Mouse (Mus musculus): ENCODE measurements around the gene March5. TPM values are rescaled to one million over a fixed set of nuclear protein-coding genes. Genes with fewer than 3 reads are reported as not detected.

March5 gene
- polyA plus RNA-seq (2015; fragmentation: Nextera tagmentation; extraction: Ambion mirVana) = 89.2 and 96.1 TPM in 2 replicates

DNA sequence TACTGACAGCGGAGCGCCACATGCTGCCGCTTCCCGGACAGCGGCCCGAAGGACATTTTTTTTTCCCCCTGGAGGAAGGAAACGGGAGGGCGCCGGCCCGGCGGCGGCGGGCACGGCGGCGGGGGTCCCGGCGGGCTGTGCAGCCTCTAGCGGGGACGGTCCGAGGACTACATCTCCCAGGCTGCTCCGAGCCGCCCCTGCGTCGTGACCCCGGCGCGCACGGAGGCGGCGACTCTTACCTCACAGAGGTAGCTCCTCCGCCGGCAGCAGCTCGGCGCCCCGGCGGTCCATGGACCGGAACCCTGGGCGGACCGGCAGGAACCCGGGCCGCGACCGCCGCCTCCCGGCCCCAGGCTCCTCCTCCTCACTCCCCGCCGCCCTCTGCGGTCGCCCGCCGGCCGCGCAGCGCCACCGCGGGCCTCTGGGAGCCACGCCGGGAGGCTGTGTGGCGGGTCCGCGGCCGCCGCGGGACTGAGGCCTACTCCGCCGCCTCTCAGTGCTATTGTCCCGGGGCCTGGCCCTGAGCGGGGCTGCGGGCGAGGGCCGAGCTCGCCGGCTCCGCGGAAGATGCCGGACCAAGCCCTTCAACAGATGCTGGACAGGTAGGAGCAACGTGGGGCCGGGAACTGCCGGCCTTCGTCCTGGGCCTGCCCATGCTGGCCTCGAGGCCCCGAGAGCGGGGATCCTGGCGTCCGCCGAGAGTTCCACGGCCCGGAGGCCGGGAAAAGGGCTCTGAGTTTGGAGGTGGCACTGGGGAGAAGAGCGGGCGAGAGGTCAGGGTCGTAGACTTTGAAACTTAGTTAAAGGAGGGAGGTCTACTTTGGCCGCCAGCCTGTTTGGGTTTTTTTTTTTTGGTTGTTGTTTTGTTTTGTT is at the start of gene March5:
Gene March5, plus strand, starts transcription at position 241 of the 873 bp plus-strand sequence.
- Histone ChIP-seq H3K9me3 (replicated peaks; ENCODE audit: control insufficient read depth, low read length, poor library complexity, severe bottlenecking) (no peaks in the 10 kb centered on the region), H3K27ac (ENCODE audit: low read length) (peak within 1 kb of the TSS; percentile 84), H3K27me3 (ENCODE audit: control insufficient read depth, insufficient read depth, low read depth, low read length) (no peaks in the 10 kb centered on the region), H3K9ac (ENCODE audit: low read depth, low read length) (peak within 1 kb of the TSS; percentile 98), H3K36me3 (ENCODE audit: control insufficient read depth, insufficient read depth, low read length) (peaks cover 3% of the 10 kb centered on the region), H3K4me2 (ENCODE audit: low read length) (peak within 1 kb of the TSS; percentile 69), H3K4me3 (ENCODE audit: low read depth, low read length) (peak within 1 kb of the TSS; percentile 100), H3K4me1 (ENCODE audit: control insufficient read depth, insufficient read depth, low read length) (peaks cover 20% of the 10 kb centered on the region)
- ATAC-seq = peak; percentile 99
- under 1% methylated on average over 71 of the region's 94 CpGs for WGBS

DNA sequence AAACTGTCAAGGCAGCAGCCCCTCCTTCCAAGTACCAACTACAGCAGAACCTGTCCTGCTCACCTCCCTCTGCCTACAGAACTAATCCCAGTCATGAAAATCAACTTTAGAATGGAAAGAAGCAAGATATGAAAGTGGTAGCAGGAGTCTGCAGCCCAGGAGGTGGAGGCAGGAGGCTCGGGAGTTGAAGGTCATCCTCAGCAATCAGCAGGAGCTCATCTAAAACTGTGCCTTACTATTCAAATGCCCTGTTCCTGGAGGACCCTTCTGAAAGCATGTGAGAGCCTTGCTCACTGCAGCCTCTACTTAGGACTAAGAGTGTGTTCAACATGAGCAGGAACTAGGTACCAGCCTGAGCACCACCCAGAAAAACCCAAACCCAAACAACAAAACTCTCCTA is 35.2 kb upstream of the March5 start:
- Histone ChIP-seq H3K9ac (ENCODE audit: low read depth, low read length) (no peak overlapping the region), H3K27me3 (ENCODE audit: control insufficient read depth, insufficient read depth, low read depth, low read length) (no peaks in the 10 kb centered on the region), H3K36me3 (ENCODE audit: control insufficient read depth, insufficient read depth, low read length) (peaks cover 3% of the 10 kb centered on the region; the same call in 1 of the 2 replicates), H3K4me2 (ENCODE audit: low read length) (peak overlapping the region; percentile 81), H3K9me3 (replicated peaks; ENCODE audit: control insufficient read depth, low read length, poor library complexity, severe bottlenecking) (no peaks in the 10 kb centered on the region), H3K4me3 (ENCODE audit: low read depth, low read length) (peak overlapping the region; percentile 86), H3K4me1 (ENCODE audit: control insufficient read depth, insufficient read depth, low read length) (peaks cover 37% of the 10 kb centered on the region), H3K27ac (ENCODE audit: low read length) (no peak overlapping the region)
- no peak for ATAC-seq
- 52% methylated on average over 1 of the region's 1 CpGs for WGBS

DNA sequence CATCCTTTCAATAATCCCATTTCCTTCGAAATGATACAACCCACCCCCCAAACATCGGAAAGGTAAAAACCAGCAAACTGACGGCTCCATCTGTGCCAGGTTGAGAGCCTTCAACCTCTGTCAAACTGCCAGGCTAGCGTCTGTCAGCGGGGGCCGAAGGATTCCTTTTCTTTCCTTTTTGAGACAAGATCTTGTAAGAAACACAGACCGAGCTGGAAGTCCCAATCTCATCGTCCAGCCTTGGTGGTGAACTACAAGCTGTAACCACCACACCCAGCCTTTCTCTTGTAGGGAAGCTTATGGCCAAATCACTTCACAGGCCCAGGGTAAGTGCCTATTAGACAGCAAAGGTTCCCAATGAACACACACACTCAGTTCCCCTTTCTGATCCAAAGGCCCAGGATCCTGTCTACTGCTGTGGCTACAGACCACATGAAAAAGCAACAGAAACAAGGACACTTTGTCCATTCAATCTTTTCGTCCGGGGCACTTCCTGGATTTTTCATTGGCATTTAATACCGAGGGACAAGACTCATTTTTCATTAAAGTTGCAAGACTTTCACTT is 34.7 kb upstream of the March5 start:
- Histone ChIP-seq H3K27me3 (ENCODE audit: control insufficient read depth, insufficient read depth, low read depth, low read length) (no peaks in the 10 kb centered on the region), H3K4me1 (ENCODE audit: control insufficient read depth, insufficient read depth, low read length) (peaks cover 38% of the 10 kb centered on the region), H3K27ac (ENCODE audit: low read length) (no peak overlapping the region), H3K9me3 (replicated peaks; ENCODE audit: control insufficient read depth, low read length, poor library complexity, severe bottlenecking) (no peaks in the 10 kb centered on the region), H3K36me3 (ENCODE audit: control insufficient read depth, insufficient read depth, low read length) (peaks cover 3% of the 10 kb centered on the region; the same call in 1 of the 2 replicates), H3K4me3 (ENCODE audit: low read depth, low read length) (peak overlapping the region; percentile 86), H3K9ac (ENCODE audit: low read depth, low read length) (peak overlapping the region; percentile 93; the same call in 1 of the 2 replicates), H3K4me2 (ENCODE audit: low read length) (peak overlapping the region; percentile 81)
- no peak for ATAC-seq
- WGBS = 67% methylated on average over 11 of the region's 11 CpGs

DNA sequence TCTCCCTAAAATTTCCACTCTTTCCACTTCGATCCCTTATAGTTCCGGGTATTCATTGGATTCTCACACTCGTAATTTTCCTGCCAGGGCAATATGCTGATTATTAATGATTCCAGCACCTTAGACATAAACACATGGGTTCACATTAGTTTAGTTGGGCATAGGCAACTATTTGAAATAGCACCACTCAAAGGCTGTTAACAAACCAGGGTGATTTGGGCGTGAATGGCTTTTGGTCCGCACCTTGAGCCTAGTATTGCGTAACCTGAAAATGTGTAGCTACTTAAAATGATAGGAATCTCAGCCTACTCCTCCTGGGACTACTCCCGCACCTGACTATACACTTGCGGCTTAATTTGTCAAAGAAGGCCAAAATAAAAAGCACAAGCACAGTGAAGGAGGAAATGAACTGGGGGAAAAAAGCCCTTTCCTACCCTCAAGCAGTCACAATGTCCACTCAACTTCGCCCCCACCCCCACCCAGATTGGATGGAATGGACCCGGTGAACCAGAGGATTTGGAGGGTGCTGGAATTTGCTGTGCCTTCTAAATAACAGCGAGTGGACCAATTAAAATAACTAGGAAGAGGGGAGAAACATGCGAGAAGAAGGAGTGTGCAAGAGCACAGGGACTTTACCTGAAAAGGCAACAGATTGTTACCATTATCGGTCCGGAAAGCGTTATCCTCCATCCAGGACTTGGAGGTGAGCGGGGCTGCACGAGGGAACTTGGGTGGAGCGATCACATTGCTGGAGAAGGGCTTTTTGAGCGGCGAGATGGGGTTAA is 33.8 kb upstream of the March5 start:
- peak overlapping the region; percentile 93 for H3K9ac ChIP-seq (ENCODE audit: low read depth, low read length)
- H3K4me3 ChIP-seq (ENCODE audit: low read depth, low read length) = peak overlapping the region; percentile 86
- H3K4me1 ChIP-seq (ENCODE audit: control insufficient read depth, insufficient read depth, low read length) = peaks cover 43% of the 10 kb centered on the region
- H3K9me3 ChIP-seq (replicated peaks; ENCODE audit: control insufficient read depth, low read length, poor library complexity, severe bottlenecking) = no peaks in the 10 kb centered on the region
- H3K27ac ChIP-seq (ENCODE audit: low read length) = peak overlapping the region; percentile 91
- H3K27me3 ChIP-seq (ENCODE audit: control insufficient read depth, insufficient read depth, low read depth, low read length) = no peaks in the 10 kb centered on the region
- 26% methylated on average over 20 of the region's 20 CpGs for WGBS
- no peak for ATAC-seq
- peaks cover 3% of the 10 kb centered on the region; the same call in 1 of the 2 replicates for H3K36me3 ChIP-seq (ENCODE audit: control insufficient read depth, insufficient read depth, low read length)
- H3K4me2 ChIP-seq (ENCODE audit: low read length) = peak overlapping the region; percentile 81

DNA sequence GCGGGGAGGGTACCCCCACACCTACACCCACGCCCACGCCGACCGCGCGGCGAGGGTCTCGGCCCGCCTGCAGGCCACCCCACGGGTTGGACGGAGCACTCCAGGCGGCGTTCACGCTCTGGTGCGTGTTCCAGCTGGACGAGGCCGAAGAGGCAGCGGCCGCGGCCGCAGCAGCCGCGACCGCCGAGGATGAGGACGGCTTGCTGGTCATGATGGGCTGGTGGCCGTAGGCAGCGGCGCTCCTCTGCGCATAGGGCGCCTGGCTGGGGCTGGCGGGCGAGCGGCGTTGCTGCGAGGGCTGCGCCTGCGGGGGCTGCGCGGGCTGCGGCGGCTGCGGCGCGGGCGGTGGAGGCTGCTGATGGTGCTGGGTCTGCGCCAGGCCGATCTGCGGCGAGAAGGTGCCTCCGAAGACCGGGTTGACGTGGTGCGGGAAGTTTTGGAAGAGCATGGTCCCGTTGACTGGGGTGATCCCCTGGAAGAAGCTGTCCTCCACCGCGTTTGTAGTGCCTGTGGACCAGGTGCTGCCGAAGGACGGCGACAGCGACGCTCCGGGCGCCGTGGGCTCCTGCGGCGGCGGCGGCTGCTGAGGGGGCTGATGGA is 33.1 kb upstream of the March5 start:
- ATAC-seq = peak; percentile 66

DNA sequence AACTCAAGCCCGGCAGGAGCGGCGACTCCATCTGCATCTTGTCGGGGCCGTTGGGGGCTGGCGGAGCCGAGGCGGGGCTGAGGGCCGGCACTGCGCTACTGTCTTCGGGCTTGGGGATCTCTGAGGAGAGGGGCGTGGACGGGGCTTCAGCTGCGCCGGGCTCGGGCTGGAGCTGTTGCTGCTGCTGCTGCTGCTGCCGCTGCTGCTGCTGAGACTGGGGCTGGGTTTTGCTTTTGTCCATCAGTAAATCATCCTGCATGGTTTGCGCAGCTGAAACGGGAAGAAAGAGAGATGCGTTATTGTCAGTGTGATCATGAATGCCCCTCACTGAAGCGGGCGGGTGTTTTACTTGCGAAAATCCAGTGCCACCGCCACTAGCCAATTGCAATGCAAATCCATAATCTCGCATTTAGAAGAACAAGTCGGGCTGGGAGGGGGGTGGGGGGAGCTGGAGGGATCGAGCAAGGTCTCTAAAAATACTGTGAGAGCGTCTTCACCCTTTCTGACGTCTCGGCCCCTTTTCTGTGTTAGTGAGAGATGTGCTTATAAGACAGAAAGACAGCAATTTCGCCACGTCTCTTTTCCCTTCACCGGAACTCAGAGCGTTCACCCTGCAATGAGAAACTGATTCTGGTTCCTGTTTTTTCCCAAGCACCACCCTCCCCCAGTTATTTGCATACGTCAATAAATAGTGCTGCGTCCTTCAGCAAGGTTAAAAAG is 32.5 kb upstream of the March5 start:
- peaks cover 46% of the 10 kb centered on the region for H3K4me1 ChIP-seq (ENCODE audit: control insufficient read depth, insufficient read depth, low read length)
- peak overlapping the region; percentile 91 for H3K27ac ChIP-seq (ENCODE audit: low read length)
- peak overlapping the region; percentile 93 for H3K9ac ChIP-seq (ENCODE audit: low read depth, low read length)
- H3K4me3 ChIP-seq (ENCODE audit: low read depth, low read length) = peak overlapping the region; percentile 86
- H3K9me3 ChIP-seq (replicated peaks; ENCODE audit: control insufficient read depth, low read length, poor library complexity, severe bottlenecking) = no peaks in the 10 kb centered on the region
- peaks cover 3% of the 10 kb centered on the region; the same call in 1 of the 2 replicates for H3K36me3 ChIP-seq (ENCODE audit: control insufficient read depth, insufficient read depth, low read length)
- WGBS = under 1% methylated on average over 36 of the region's 36 CpGs
- peak; percentile 75 for ATAC-seq
- peak overlapping the region; percentile 81 for H3K4me2 ChIP-seq (ENCODE audit: low read length)
- no peaks in the 10 kb centered on the region for H3K27me3 ChIP-seq (ENCODE audit: control insufficient read depth, insufficient read depth, low read depth, low read length)

More for the DNA sequence above, 33.1 kb upstream of the March5 start:
- peak overlapping the region; percentile 81 for H3K4me2 ChIP-seq (ENCODE audit: low read length)
- H3K27ac ChIP-seq (ENCODE audit: low read length) = peak overlapping the region; percentile 91
- under 1% methylated on average over 57 of the region's 70 CpGs for WGBS
- peaks cover 3% of the 10 kb centered on the region; the same call in 1 of the 2 replicates for H3K36me3 ChIP-seq (ENCODE audit: control insufficient read depth, insufficient read depth, low read length)
- peak overlapping the region; percentile 93 for H3K9ac ChIP-seq (ENCODE audit: low read depth, low read length)
- no peaks in the 10 kb centered on the region for H3K27me3 ChIP-seq (ENCODE audit: control insufficient read depth, insufficient read depth, low read depth, low read length)
- peaks cover 46% of the 10 kb centered on the region for H3K4me1 ChIP-seq (ENCODE audit: control insufficient read depth, insufficient read depth, low read length)
- H3K4me3 ChIP-seq (ENCODE audit: low read depth, low read length) = peak overlapping the region; percentile 86
- H3K9me3 ChIP-seq (replicated peaks; ENCODE audit: control insufficient read depth, low read length, poor library complexity, severe bottlenecking) = no peaks in the 10 kb centered on the region

DNA sequence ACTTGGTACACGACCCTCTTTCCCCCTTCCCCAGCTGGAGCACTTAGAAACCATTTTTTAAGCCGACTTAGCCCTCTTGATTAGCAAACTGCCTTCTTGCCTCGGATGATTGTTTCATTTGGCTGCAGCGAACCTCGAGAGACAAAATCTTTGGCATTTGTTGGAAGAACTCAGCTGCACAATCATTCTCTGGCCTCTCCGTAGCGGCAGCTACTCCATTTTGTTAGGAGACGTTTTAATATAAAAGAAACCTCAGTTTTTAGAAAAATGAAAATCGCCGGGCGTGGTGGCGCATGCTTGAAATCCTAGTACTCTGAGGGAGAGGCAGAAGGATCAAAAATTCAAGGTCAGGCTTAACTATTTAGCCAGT is 31.9 kb upstream of the March5 start:
- peak overlapping the region; percentile 91 for H3K27ac ChIP-seq (ENCODE audit: low read length)
- no peaks in the 10 kb centered on the region for H3K9me3 ChIP-seq (replicated peaks; ENCODE audit: control insufficient read depth, low read length, poor library complexity, severe bottlenecking)
- H3K36me3 ChIP-seq (ENCODE audit: control insufficient read depth, insufficient read depth, low read length) = peaks cover 3% of the 10 kb centered on the region; the same call in 1 of the 2 replicates
- no peak for ATAC-seq
- H3K4me1 ChIP-seq (ENCODE audit: control insufficient read depth, insufficient read depth, low read length) = peaks cover 46% of the 10 kb centered on the region
- H3K9ac ChIP-seq (ENCODE audit: low read depth, low read length) = peak overlapping the region; percentile 93
- whole genome bisulfite sequencing = 1% methylated on average over 12 of the region's 12 CpGs
- H3K27me3 ChIP-seq (ENCODE audit: control insufficient read depth, insufficient read depth, low read depth, low read length) = no peaks in the 10 kb centered on the region
- H3K4me2 ChIP-seq (ENCODE audit: low read length) = peak overlapping the region; percentile 81
- peak overlapping the region; percentile 86 for H3K4me3 ChIP-seq (ENCODE audit: low read depth, low read length)

DNA sequence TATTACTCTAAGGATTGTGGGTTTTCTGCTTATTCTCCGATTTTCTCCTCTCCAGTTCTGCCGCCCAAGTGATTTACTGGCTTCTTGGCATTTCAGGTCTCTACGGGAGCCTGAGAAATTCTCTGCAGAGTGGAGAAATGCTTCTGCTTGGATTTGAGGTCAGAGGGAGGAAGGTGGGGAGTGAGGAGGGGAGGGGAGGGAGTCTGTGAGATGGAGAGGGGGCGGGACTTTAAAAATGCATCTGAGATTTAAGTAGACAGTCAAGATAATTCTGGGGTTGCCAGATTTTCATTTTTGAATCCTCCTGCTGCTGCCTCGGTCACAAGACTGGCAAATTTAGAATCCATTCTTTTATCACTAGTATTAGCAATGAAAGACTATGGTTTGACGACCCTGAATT is 31.4 kb upstream of the March5 start:
- 2% methylated on average over 6 of the region's 6 CpGs for WGBS
- ATAC-seq = no peak
- Histone ChIP-seq H3K9me3 (replicated peaks; ENCODE audit: control insufficient read depth, low read length, poor library complexity, severe bottlenecking) (no peaks in the 10 kb centered on the region), H3K4me3 (ENCODE audit: low read depth, low read length) (peak overlapping the region; percentile 86), H3K27ac (ENCODE audit: low read length) (peak overlapping the region; percentile 91), H3K4me2 (ENCODE audit: low read length) (peak overlapping the region; percentile 81), H3K4me1 (ENCODE audit: control insufficient read depth, insufficient read depth, low read length) (peaks cover 42% of the 10 kb centered on the region), H3K36me3 (ENCODE audit: control insufficient read depth, insufficient read depth, low read length) (no peaks in the 10 kb centered on the region), H3K27me3 (ENCODE audit: control insufficient read depth, insufficient read depth, low read depth, low read length) (no peaks in the 10 kb centered on the region), H3K9ac (ENCODE audit: low read depth, low read length) (peak overlapping the region; percentile 93)
